Mouse (Mus musculus): ENCODE measurements around the gene Sox1. TPM values are rescaled to one million over a fixed set of nuclear protein-coding genes. Genes with fewer than 3 reads are reported as not detected.

The Sox1 gene
- total RNA-seq, 2 experiments from 2014 or later, result 10.8 to 11.6 TPM

DNA sequence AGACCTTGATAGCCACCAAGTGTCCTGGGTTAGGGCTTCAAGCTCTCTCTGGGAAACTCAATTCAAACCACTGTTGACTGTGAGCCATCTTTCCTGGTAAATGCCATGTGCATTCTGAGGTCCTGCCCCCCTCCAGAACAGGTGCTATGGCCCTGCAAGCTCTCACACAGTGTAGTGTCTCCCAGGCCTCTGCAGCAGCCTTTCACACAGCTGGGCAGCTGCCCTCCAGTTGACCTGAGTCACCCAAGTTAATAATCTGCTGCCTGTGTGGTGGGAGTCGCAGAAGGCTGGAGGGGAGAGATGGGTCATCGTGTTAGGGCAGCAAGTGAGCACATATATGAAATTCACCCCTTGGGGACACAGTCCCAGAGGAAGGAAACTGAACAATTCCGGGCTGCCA is 14.9 kb downstream of the Sox1 start:
- DNase-seq (ENCODE audit: extremely low spot score in 1 of 2, low spot score in 1 of 2), result no peak

DNA sequence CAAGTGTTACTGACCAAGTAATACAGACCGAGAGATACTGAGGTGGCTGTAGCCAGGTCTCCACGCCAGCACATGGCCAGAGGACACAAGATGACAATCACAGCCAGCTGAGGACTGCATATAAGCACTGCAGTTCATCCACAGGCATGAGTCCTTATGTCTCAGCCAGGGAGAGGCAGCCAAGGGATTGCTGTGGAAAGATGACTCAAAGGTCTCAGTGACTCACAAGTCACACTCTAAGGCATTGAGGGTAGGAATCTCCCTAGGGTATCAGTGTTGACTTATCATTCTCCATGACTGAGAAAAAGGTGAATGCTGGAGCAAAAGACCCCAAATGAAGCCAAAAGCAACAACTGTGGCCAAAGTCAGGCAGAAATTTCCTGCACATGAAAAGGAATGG is 22.0 kb downstream of the Sox1 start:
- no peak for DNase-seq (ENCODE audit: extremely low spot score in 1 of 2, low spot score in 1 of 2)

DNA sequence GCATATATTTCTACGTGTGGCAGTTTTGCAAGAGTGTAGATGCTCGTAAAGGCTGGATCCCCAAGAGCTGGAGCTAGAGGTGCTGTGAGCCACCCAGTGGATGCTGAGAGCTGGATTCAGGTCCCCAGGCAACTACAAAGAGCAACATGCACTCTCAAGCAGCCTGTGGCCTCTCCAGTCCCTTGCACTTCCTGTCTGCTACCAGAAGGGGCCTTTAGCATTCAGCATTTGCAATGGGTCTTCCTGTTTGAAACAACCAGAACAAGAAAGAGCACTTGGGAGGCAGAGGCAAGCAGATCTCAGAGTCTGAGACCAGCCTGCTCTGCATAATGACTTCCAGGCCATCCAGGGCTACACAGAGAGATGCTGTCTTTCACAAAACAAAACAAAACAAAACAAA is 25.4 kb downstream of the Sox1 start:
- no peak for DNase-seq (ENCODE audit: extremely low spot score in 1 of 2, low spot score in 1 of 2)

DNA sequence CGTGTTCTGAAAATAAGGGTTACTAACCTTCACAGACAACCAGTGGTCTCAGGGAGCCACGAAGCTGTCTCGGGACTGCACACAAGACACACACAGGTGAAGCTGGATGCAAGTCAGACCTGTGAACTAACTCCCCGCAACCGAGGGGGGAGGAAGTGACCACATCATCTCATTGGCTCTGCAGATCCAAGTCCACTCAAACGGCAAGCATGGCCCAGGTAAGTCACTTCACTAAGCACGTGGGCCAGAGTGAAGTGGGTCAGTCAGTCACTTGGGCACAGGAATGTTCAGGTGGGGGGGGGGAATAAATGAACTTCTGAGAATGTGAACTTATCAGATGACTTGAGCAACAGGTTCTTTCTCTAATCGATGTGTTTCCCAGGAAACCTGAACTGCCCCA is 30.8 kb downstream of the Sox1 start:
- DNase-seq (ENCODE audit: extremely low spot score in 1 of 2, low spot score in 1 of 2), result no peak

DNA sequence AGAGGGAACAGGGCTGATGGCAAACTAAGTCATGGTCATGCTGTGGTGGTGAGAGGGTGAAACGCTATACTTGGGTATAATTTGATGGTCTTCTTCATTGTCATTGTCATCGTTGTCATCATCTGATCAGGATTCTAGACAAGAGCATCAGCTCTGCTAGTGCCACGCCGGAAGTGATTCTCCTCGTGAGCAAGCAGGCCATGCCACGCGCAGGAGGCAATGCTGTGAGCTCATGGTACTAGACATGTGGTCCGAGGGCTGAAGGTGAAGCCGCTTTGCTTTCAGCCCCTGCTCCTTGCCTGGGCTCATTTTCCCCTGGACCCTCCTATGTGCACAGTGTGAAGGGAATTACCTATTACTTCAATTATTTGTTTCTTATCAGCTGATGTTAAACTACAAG is 32.3 kb downstream of the Sox1 start:
- DNase-seq (ENCODE audit: extremely low spot score in 1 of 2, low spot score in 1 of 2), result no peak

DNA sequence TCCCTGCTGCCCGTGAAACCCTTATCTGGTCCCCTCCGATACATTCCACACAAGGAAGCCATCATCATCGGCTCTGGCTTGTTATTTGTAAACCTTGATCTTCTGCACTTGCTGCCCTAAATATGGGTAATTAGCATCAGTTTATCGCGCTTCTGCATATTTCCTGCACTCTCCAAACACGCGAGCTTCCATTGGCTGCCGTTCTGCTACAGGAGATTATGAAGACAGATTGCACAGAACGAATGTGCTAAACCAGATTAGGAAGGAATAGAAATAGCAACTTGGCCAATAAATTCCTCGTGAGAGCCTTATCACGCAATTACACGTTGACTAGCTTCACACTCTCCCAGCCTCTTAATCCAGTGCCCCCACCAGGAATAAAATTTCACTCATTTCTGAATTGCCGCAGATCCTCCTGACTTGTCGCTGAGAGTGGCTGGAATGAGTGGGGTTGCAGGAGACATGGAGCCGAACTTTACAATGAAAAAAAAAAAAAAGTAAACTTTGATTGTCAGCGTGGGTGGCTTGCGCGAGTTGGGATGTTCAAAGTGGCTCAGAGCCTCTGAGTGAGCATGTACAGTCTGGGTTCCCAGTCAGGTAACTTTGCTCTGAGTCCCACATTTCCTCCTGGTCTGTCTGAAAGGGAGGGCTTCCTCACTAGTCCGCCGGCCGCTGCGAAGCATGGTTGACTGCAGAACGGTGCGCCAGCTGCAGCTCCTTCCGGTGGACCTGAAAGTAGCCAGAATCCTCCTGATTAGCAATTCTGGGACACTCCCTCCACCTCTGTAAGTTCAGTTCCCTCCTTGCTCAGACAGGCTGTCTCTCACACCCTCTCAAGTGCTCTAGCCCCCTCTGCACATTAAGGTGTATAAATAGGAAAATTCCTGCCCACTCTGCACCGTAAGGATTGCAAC is 33.0 kb downstream of the Sox1 start:
- DNase-seq (ENCODE audit: extremely low spot score in 1 of 2, low spot score in 1 of 2), result no peak

DNA sequence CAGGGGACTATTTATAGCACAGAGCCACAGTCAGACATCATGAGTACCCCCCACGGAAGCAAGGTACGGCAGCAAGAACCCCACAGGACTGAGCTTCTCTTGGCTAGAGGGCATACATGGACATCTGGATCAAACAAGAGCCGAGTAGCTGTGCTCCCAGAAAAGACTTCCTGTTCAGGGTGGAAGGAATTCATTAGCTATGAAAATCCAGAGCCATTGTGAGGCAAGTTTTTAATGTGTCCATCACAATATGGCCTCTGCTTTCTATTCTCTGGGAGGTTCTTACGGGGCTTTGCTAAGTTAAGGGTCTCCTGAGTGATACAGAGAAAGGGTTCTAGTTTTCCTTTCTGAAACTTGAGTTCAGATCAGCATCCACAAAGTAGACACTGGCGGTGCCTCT is 33.8 kb downstream of the Sox1 start:
- DNase-seq (ENCODE audit: extremely low spot score in 1 of 2, low spot score in 1 of 2), result no peak

DNA sequence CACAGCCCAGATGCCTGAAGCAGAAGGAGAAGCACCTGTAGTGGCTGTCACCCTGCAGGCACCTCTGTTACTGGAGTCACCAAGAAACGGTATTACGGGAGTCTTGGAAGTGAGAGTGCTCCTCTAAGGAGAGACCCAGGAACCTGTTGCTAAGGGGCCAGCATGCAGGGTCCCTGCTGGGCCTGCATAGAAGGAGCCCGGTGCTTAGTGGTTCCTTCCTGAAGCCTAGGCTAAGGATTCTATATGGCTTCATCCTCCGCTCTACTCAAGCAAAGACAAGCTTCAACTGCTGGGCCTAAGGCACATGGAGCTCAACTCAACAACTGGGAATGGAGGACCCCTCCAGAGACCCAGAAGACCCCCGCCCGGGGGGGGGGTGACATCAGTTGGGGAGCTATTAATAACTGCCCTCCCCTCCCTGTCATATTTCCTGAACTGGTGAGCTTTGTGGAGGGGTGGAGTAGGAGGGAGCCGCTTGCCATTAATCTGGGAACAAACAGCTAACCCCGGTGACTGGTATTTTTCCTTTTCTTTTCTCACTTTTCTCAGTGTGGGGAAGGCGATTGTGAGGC is 34.6 kb downstream of the Sox1 start:
- no peak for DNase-seq (ENCODE audit: extremely low spot score in 1 of 2, low spot score in 1 of 2)

DNA sequence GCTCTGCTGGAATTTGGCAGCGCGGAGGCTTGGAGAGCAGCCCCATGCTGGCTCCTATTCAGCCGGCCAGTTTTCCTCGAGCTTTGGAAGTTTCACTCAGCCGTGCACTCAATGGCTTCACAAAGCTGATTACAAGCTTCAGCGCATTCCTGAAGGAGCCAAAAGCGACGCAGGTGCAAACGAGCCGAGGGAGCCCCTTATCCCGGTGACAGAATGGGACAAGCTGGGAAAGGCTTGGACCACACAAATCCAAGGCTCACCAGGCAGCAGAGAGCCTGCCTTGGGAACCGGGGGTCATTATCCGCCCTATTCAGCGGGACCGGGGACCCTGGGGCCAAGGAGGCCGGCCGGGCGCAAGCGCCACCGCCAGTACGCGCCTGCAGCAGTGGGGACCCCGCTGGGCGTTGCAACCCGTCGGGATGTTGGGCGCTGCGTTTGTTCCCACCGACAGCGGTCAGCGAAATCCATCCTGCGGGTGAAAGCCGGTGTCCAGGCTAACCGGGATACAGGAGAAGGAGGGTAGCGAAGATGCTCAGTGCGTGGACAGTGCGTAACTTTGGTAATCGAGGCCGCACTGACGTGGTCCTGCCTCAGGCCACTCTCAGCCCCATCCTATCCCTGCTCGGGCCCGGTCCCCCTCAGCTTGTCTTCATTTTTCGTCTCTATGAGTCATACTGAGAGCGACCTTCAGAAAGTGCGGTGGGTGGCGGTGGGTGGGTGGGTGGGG is 35.2 kb downstream of the Sox1 start:
- DNase-seq (ENCODE audit: extremely low spot score in 1 of 2, low spot score in 1 of 2), result peak in 1 of 2 experiments; percentile 48

DNA sequence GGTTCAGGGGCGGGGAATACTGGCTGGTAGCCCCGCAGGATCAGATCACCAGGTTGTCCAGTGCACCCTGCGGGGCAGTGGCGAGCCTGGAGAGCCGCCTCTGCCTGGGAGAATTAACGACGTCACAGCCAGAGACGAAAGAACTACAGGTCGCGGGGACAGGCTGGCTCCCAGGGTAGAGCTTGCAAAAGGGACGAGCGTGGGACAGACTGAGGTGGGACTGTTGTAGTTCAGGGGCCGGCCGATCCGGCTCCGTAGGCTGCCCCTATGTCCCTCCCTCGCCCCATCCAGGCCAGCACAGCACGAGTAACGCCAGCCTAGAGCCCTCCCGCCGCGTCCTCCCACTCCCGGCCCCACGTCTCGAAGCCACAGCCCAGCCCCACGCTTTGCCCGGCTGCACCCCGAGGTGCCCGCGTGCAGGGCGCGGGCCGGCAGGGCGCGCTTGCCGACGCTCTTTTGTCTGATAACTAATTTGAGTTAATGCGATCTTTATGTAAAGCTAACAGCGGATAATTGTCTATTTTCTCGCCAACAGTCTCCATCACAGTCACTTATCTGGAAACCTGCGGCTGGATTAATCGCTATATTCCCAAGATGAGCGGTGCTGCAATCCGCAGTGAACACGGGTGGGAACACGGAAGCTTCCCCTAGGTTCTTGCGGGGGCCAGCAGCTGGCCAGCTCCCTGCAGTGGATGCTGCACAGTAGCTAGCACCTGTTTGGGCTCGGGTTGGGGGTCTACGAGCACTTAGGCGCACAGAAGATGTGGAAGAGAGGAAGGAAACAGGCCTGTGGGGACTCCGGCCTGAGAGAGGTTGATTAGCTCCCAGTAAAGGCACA is 36.0 kb downstream of the Sox1 start:
- DNase-seq (ENCODE audit: extremely low spot score in 1 of 2, low spot score in 1 of 2), result no peak

DNA sequence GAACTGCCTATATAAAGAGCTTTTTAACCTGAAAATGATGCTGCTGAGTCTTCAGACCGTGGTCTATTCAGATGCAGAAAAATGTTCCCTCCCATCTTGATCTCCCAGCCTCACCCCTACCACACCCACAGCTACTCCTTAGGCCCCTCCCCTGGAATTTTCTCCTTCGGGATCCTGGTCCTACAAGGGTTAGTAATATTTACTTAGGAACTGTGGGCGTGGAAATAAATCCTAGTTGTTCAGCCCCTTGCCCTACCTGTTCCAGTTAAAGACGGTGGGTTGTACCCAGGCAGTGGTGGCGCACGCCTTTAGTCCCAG is 36.6 kb downstream of the Sox1 start:
- DNase-seq (ENCODE audit: extremely low spot score in 1 of 2, low spot score in 1 of 2), result no peak

DNA sequence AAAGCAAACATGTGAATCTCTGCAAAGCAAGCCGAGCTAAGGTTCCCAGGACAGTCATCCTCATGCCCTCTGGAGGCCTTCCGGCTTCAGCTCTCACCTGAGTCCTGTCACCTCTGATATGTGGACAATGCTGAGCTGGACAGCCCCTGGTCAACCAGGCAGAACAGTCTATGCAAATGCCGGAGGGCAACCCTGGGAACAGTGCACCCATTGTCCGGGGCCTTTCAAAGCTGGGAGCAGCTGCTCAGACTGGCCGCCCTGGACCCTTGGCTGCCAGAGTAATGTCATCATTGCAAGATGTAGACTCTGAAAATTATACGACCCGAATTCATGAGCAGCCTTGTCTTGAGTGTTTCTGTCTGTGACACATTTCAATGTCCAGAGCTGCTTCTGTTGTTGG is 37.5 kb downstream of the Sox1 start:
- no peak for DNase-seq (ENCODE audit: extremely low spot score in 1 of 2, low spot score in 1 of 2)

DNA sequence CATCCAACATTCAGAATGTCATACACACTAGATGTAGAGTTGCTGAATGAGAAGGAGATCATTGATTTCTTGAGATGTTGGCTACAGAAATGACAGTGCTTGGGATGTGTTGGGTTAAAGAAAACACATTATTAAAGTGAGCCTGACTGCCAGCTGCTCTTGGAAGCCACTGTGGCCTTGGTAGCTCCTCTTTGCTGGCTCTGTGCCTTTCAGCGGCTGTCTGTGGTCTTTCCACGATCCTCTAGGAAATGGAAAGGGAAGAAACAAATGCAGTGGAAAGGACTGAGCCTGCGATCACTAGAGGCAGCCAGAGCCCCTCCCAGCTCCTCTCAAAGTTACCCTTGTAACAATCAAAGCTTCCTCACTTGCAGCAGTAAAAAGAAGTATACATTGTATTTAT is 39.7 kb downstream of the Sox1 start:
- no peak for DNase-seq (ENCODE audit: extremely low spot score in 1 of 2, low spot score in 1 of 2)

DNA sequence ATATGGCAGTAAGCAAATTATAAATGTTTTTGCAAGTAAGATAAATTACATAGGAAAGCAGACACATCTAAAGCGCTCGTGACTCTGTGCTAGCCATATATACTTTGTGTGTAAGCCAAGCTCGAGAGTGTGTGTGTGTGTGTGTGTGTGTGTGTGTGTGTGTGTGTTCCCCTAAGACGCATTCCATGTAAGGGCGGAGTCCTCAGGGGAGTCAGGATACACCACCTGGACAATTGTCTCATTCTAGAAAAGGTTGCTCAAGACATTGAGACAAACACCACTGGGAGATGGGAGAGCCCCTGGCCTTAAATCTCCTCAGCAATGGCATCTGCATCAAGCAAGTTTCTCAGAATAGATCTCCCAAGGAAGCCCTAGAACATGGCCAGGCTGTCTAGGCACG is 42.9 kb downstream of the Sox1 start:
- DNase-seq (ENCODE audit: extremely low spot score in 1 of 2, low spot score in 1 of 2), result no peak

DNA sequence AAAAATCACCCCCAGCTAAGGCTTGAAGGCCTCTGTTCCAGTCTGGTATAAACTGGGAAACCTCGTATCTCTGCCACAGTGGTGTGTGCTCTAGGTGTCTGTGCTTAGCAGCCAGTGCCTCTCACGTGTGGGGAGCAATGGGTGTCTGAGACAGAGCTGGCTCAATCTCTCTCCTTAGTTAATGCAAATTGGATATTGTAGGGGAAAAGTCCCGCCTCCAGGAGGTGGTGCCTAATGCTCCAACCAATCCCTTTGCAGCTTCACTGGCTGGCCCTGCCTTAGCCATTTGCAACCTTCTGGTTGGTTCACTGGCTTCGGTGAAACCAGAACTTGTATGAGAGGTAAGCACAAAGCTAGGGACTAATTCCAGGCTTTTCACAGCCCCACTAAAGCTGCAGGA is 43.9 kb downstream of the Sox1 start:
- DNase-seq (ENCODE audit: extremely low spot score in 1 of 2, low spot score in 1 of 2), result no peak

DNA sequence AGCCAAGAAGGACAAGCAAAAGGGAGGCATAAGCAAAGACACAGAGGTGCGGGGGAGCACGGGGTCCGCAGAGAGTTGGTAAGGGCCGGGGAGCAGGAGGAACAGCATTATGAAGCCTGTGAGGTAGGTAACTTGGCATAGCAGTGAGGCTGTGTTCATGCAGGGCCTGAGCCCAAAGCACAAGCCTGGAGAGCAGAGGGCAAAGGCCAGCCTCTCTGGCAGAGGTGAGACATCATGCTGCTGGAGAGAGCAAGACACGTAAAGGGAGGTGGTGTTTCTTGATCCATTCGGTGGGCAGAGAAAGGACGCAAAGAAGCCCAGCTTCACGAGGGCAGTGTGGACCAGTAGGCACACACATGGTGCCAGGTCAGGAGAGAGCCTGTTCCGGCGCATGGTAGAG is 44.8 kb downstream of the Sox1 start:
- no peak for DNase-seq (ENCODE audit: extremely low spot score in 1 of 2, low spot score in 1 of 2)

DNA sequence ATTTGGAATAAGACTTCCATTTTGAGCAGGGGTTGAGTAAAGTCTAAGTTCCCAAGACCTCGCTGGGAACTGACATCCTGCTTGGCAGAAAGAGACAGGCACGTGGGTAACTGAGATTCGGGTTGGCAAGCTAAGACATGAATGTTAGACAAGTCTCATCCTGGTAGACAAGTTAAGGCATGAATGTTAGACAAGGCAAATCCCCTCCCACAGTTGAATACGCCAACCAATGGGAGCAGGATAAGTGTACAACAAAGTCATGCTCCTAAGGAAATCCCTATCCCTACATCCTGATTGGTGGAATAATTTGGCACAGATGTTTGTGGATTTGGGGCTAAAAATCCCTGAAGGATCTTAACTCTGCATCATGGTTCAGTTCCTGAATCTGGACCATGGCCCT is 45.9 kb downstream of the Sox1 start:
- DNase-seq (ENCODE audit: extremely low spot score in 1 of 2, low spot score in 1 of 2), result no peak

DNA sequence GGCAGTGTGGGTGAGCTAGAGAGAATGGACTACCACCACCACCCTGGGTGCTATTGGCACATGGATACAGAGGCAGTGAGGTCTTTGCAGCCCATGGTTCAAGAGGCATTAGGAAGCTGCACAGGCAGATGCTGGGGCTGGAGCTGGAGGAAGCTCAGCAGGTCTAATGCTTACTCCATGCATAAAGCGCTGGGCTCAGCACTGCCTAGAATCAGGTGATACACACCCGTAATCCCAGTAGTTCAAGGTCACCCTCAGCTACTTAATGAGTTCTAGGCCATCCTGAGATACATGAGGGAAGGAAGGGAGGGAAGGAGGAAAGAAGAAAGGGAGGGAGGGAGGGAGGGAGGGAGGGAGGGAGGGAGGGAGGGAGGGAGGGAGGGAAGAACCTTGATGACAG is 50.2 kb downstream of the Sox1 start:
- no peak for DNase-seq (ENCODE audit: extremely low spot score in 1 of 2, low spot score in 1 of 2)

DNA sequence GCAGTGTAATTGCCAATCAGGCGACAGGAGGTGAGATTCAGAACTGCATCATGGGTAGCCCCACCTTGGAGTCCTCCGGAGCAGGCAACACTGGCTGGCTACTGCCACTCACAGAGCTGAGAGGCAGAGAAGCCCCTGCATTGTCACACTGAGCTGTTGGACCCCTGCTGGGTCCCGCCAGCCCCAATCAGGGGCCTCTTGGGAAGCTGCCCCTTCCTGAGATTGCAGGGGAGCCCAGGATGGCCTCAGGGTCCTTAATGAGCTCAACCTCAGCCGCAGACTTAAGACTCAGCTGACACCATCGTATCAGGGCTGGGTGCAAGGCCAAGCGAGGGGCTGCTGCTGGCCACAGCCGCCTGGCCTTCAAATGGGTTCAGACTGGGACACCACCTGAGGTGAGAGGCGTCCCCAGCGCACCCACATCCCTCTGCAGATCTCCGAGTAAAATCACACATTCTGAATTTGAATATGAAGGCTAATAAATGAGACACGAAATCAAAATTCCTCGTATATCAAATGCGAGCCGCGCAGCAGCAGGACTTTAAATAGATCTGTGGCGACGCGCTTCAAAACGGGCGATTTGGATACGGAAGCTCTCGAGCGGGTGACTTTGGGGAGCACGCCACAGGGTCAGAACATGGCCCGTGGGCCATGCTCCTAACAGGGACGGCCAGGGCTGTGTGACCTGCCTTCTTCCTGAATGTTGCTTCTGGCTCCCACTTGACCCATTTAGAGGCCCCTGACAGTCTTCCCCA is 51.0 kb downstream of the Sox1 start:
- no peak for DNase-seq (ENCODE audit: extremely low spot score in 1 of 2, low spot score in 1 of 2)

Measured in layer of hippocampus, postnatal 25 days (tissue).